Mouse (Mus musculus): Measurements from ENCODE around the gene Ammecr1. TPM values are rescaled to one million over a fixed set of nuclear protein-coding genes. Genes with fewer than 3 reads are reported as not detected.

Ammecr1 gene
- total and polyA plus RNA-seq, 2 experiments from 2014 or later = 2.2 to 2.9 TPM

DNA sequence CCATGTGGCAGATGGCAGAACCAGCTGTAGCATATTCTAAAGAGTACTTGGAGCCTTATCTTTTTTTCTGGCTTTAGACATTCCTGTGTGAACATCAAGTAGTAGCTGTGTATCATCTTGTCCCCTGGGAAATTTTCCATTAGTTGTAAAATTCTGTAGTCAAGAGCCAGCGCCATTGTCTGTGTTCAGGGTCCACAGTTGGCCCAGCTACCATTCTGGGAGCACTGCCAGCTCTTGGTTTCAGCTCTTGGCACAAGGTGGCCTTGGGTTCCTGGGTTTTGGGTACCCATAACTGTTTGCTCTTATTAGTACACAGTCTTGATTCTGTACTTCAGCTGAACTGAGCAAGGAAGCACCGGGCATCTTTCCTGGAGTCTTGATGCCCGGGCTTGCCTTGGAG, 161.9 kb downstream of the Ammecr1 start:
- Histone ChIP-seq H3K9me3 (ENCODE audit: low read length) (no peaks in the 10 kb centered on the region), H3K27ac (no peak overlapping the region), H3K9ac (replicated peaks; ENCODE audit: low read length) (no peak overlapping the region), H3K4me1 (ENCODE audit: insufficient read depth, low read length) (no peaks in the 10 kb centered on the region), H3K4me2 (ENCODE audit: low read depth, low read length) (no peak overlapping the region), H3K4me3 (ENCODE audit: low read length) (no peak overlapping the region), H3K27me3 (ENCODE audit: insufficient read depth, low read length) (no peaks in the 10 kb centered on the region), H3K36me3 (ENCODE audit: insufficient read depth, low read length) (no peaks in the 10 kb centered on the region)
- ATAC-seq = peak; percentile 65; the same call in 1 of the 2 replicates
- WGBS = 59% methylated on average over 3 of the region's 3 CpGs
- no peak for TF ChIP-seq CTCF (IDR thresholded peaks at IDR 0.05; ENCODE audit: low read depth)
- peak; percentile 79 for DNase-seq (ENCODE audit: low spot score)

Small RNAs within 50 kb of the gene (microRNA-seq; reads per million reads assigned to microRNA genes)
- gene Gm44351 = 0 reads per million in 2 experiments

Other genes with a start within 250 kb of the Ammecr1 start
- gene Rtl9, start 132.9 kb upstream of the Ammecr1 start, total RNA-seq (2014; rRNA removed) = 3.7 TPM in 2 replicates
- 0.69 and 0.81 TPM in 2 replicates for gene Rtl9, start 132.9 kb upstream of the Ammecr1 start, polyA plus RNA-seq (2015; fragmentation: Nextera tagmentation; extraction: Ambion mirVana)

All from hindbrain, postnatal 0 days (tissue).